Mouse (Mus musculus) CH12.LX (cell line): ENCODE results near the gene Wnk4. TPM values are rescaled to one million over a fixed set of nuclear protein-coding genes. Genes with fewer than 3 reads are reported as not detected.

Experiments
- DNase-seq: peaks from one replicate; pipeline ENCODE4 v3.0.0-alpha.2; 2013; ENCODE audit errors: extremely low read depth
- H3K27ac ChIP-seq: 2 replicates; pipeline ENCODE4 v1.5.1; 2012; ENCODE audit warnings: low read depth, mild to moderate bottlenecking, control low read depth, moderate library complexity; ENCODE audit not compliant: insufficient read depth
- H3K27me3 ChIP-seq: replicated peaks from 2 replicates; pipeline ENCODE3; 2012; ENCODE audit warnings: inconsistent platforms
- H3K36me3 ChIP-seq, 2 experiments: replicated peaks in 1 of 2; 2 replicates each; pipeline versions ENCODE3 to v1.6.1; 2012; ENCODE audit warnings: inconsistent platforms in 1 of 2, low read length in 1 of 2, mild to moderate bottlenecking in 1 of 2, mixed read lengths in 1 of 2, moderate library complexity in 1 of 2; ENCODE audit not compliant: control insufficient read depth in 1 of 2, insufficient read depth in 1 of 2
- H3K4me1 ChIP-seq, 2 experiments: 2 replicates each; pipeline ENCODE4 v1.6.1; 2012; ENCODE audit warnings: inconsistent platforms in 1 of 2, moderate library complexity in 1 of 2; ENCODE audit not compliant: insufficient read depth in 2 of 2, control insufficient read depth in 1 of 2
- H3K4me2 ChIP-seq: 2 replicates; pipeline ENCODE4 v1.6.1; 2012; ENCODE audit warnings: low read depth, mild to moderate bottlenecking, control low read depth; ENCODE audit not compliant: poor library complexity, insufficient read depth, severe bottlenecking
- H3K4me3 ChIP-seq, 3 experiments: fragments of 150-350 bp in 1 of 3; sonication (generic) in 1 of 3; replicated peaks in 1 of 3; 2 replicates each; pipeline versions ENCODE3 to v1.5.1; 2011 to 2012; ENCODE audit warnings: low read depth in 2 of 3, low read length in 2 of 3, mild to moderate bottlenecking in 2 of 3, moderate library complexity in 2 of 3, control low read depth in 1 of 3, improper control_type of control experiment in 1 of 3, inconsistent platforms in 1 of 3, mixed read lengths in 1 of 3; ENCODE audit not compliant: poor library complexity in 1 of 3
- H3K79me2 ChIP-seq: replicated peaks from 2 replicates; pipeline ENCODE4 v1.6.1; 2012; ENCODE audit warnings: mild to moderate bottlenecking, moderate library complexity; ENCODE audit not compliant: control insufficient read depth, poor library complexity, insufficient read depth, severe bottlenecking; ENCODE audit errors: extremely low read depth
- H3K9ac ChIP-seq: 2 replicates; pipeline ENCODE4 v1.6.1; 2012; ENCODE audit warnings: low read depth, mild to moderate bottlenecking, control low read depth, moderate library complexity; ENCODE audit not compliant: insufficient read depth
- H3K9me3 ChIP-seq: replicated peaks from 2 replicates; pipeline ENCODE3; 2012; ENCODE audit warnings: low read length, inconsistent platforms, mixed read lengths
- BHLHE40 ChIP-seq: IDR thresholded peaks from 2 replicates; pipeline ENCODE4 v1.6.1; 2011; ENCODE audit warnings: mild to moderate bottlenecking, low read depth, low read length, improper control_type of control experiment
- CHD1 ChIP-seq: IDR thresholded peaks from 2 replicates; pipeline ENCODE4 v1.6.1; 2012; ENCODE audit warnings: low read depth, low read length, improper control_type of control experiment, inconsistent platforms
- CHD2 ChIP-seq: IDR thresholded peaks from 2 replicates; pipeline ENCODE4 v1.6.1; 2011; ENCODE audit warnings: low read length, improper control_type of control experiment
- CTCF ChIP-seq, 2 experiments: IDR thresholded peaks in 1 of 2; conservative IDR thresholded peaks in 1 of 2; 2 replicates each; pipeline ENCODE4 v1.5.1; 2011 to 2012; ENCODE audit warnings: low read depth in 2 of 2, low read length in 2 of 2, improper control_type of control experiment in 1 of 2, inconsistent platforms in 1 of 2, mild to moderate bottlenecking in 1 of 2, moderate library complexity in 1 of 2
- E2F4 ChIP-seq: IDR thresholded peaks from 2 replicates; pipeline ENCODE4 v1.6.1; 2011; ENCODE audit warnings: low read depth, low read length, improper control_type of control experiment; ENCODE audit not compliant: insufficient replicate concordance
- ELF1 ChIP-seq: IDR thresholded peaks from 2 replicates; pipeline ENCODE4 v1.6.1; 2014; ENCODE audit warnings: low read depth, mild to moderate bottlenecking, inconsistent platforms, low read length, improper control_type of control experiment
- EP300 ChIP-seq: IDR thresholded peaks from 2 replicates; pipeline ENCODE4 v1.6.1; 2011; ENCODE audit warnings: low read length, improper control_type of control experiment
- ETS1 ChIP-seq: conservative IDR thresholded peaks from 2 replicates; pipeline ENCODE4 v1.6.1; 2012; ENCODE audit warnings: low read depth, mild to moderate bottlenecking, inconsistent platforms, low read length, improper control_type of control experiment, moderate library complexity
- GABPA ChIP-seq: IDR thresholded peaks from 2 replicates; pipeline ENCODE4 v1.6.1; 2012; ENCODE audit warnings: low read depth, low read length, improper control_type of control experiment, inconsistent platforms; ENCODE audit not compliant: insufficient replicate concordance
- HCFC1 ChIP-seq: IDR thresholded peaks from 2 replicates; pipeline ENCODE4 v1.6.1; 2012; ENCODE audit warnings: low read depth, mild to moderate bottlenecking, inconsistent platforms, low read length, improper control_type of control experiment
- IRF4 ChIP-seq: IDR thresholded peaks from 2 replicates; pipeline ENCODE4 v1.6.1; 2014; ENCODE audit warnings: low read depth, mild to moderate bottlenecking, inconsistent platforms, low read length, improper control_type of control experiment
- JUN ChIP-seq: IDR thresholded peaks from 2 replicates; pipeline ENCODE4 v1.6.1; 2011; ENCODE audit warnings: low read depth, mild to moderate bottlenecking, low read length, improper control_type of control experiment, moderate library complexity; ENCODE audit not compliant: insufficient read depth
- JUND ChIP-seq: conservative IDR thresholded peaks from 2 replicates; pipeline ENCODE4 v1.6.1; 2011; ENCODE audit warnings: low read depth, low read length, improper control_type of control experiment
- KAT2A ChIP-seq: IDR thresholded peaks from 2 replicates; pipeline ENCODE4 v1.6.1; 2012; ENCODE audit warnings: low read length, improper control_type of control experiment, inconsistent platforms; ENCODE audit not compliant: insufficient replicate concordance
- MAFK ChIP-seq: IDR thresholded peaks from 2 replicates; pipeline ENCODE4 v1.6.1; 2011; ENCODE audit warnings: low read length, improper control_type of control experiment; ENCODE audit not compliant: insufficient replicate concordance
- MAX ChIP-seq: IDR thresholded peaks from 2 replicates; pipeline ENCODE4 v1.6.1; 2011; ENCODE audit warnings: low read length, improper control_type of control experiment
- MAZ ChIP-seq: IDR thresholded peaks from 2 replicates; pipeline ENCODE4 v1.6.1; 2012; ENCODE audit warnings: low read depth, mild to moderate bottlenecking, inconsistent platforms, low read length, improper control_type of control experiment, moderate library complexity
- MEF2A ChIP-seq: IDR thresholded peaks from 2 replicates; pipeline ENCODE4 v1.6.1; 2014; ENCODE audit warnings: low read depth, mild to moderate bottlenecking, inconsistent platforms, low read length, improper control_type of control experiment, borderline replicate concordance
- MXI1 ChIP-seq: IDR thresholded peaks from 2 replicates; pipeline ENCODE4 v1.6.1; 2011; ENCODE audit warnings: mild to moderate bottlenecking, low read depth, low read length, improper control_type of control experiment
- MYC ChIP-seq: IDR thresholded peaks from 2 replicates; pipeline ENCODE4 v1.6.1; 2011; ENCODE audit warnings: low read depth, mild to moderate bottlenecking, improper control_type of control experiment, low read length
- NELFE ChIP-seq: IDR thresholded peaks from 2 replicates; pipeline ENCODE4 v1.6.1; 2011; ENCODE audit warnings: low read depth, low read length, improper control_type of control experiment
- NRF1 ChIP-seq: IDR thresholded peaks from 2 replicates; pipeline ENCODE4 v1.6.1; 2014; ENCODE audit warnings: low read depth, mild to moderate bottlenecking, inconsistent platforms, low read length, improper control_type of control experiment, moderate library complexity
- PAX5 ChIP-seq: IDR thresholded peaks from 2 replicates; pipeline ENCODE4 v1.6.1; 2012; ENCODE audit warnings: low read length, inconsistent platforms, mixed read lengths
- POLR2AphosphoS2 ChIP-seq: IDR thresholded peaks from 2 replicates; pipeline ENCODE4 v1.6.1; 2011; ENCODE audit warnings: low read depth, low read length, improper control_type of control experiment
- RAD21 ChIP-seq: IDR thresholded peaks from 2 replicates; pipeline ENCODE4 v1.6.1; 2011; ENCODE audit warnings: low read depth, mild to moderate bottlenecking, low read length, improper control_type of control experiment, moderate library complexity
- RCOR1 ChIP-seq: conservative IDR thresholded peaks from 2 replicates; pipeline ENCODE4 v1.6.1; 2012; ENCODE audit warnings: low read depth, mild to moderate bottlenecking, inconsistent platforms, low read length, improper control_type of control experiment
- SIN3A ChIP-seq: IDR thresholded peaks from 2 replicates; pipeline ENCODE4 v1.6.1; 2012; ENCODE audit warnings: low read length, improper control_type of control experiment, inconsistent platforms
- SMC3 ChIP-seq: IDR thresholded peaks from 2 replicates; pipeline ENCODE4 v1.6.1; 2011; ENCODE audit warnings: low read depth, low read length, improper control_type of control experiment
- TBP ChIP-seq: conservative IDR thresholded peaks from 2 replicates; pipeline ENCODE4 v1.6.1; 2011; ENCODE audit warnings: low read depth, low read length, improper control_type of control experiment
- TCF12 ChIP-seq: IDR thresholded peaks from 2 replicates; pipeline ENCODE4 v1.6.1; 2014; ENCODE audit warnings: low read depth, mild to moderate bottlenecking, inconsistent platforms, low read length, improper control_type of control experiment
- UBTF ChIP-seq: IDR thresholded peaks from 2 replicates; pipeline ENCODE4 v1.6.1; 2012; ENCODE audit warnings: low read depth, mild to moderate bottlenecking, inconsistent platforms, low read length, improper control_type of control experiment, moderate library complexity
- USF1 ChIP-seq: IDR thresholded peaks from 2 replicates; pipeline ENCODE4 v1.6.1; 2014; ENCODE audit warnings: low read depth, mild to moderate bottlenecking, inconsistent platforms, low read length, improper control_type of control experiment
- USF2 ChIP-seq: conservative IDR thresholded peaks from 2 replicates; pipeline ENCODE4 v1.6.1; 2011; ENCODE audit warnings: low read depth, low read length, improper control_type of control experiment
- ZC3H11A ChIP-seq: IDR thresholded peaks from 2 replicates; pipeline ENCODE4 v1.6.1; 2012; ENCODE audit warnings: low read depth, mild to moderate bottlenecking, inconsistent platforms, low read length, improper control_type of control experiment
- ZKSCAN1 ChIP-seq: IDR thresholded peaks from 2 replicates; pipeline ENCODE4 v1.6.1; 2012; ENCODE audit warnings: low read depth, inconsistent platforms, low read length, improper control_type of control experiment, borderline replicate concordance
- ZMIZ1 ChIP-seq: IDR thresholded peaks from 2 replicates; pipeline ENCODE4 v1.6.1; 2012; ENCODE audit warnings: low read depth, mild to moderate bottlenecking, inconsistent platforms, low read length, improper control_type of control experiment
- ZNF384 ChIP-seq: IDR thresholded peaks from 2 replicates; pipeline ENCODE4 v1.6.1; 2012; ENCODE audit warnings: low read depth, low read length, improper control_type of control experiment, inconsistent platforms
- dilution Hi-C: fragments of 300-500 bp; cut with MboI; formaldehyde crosslinking; loops from 2 replicates; pipeline ENCODE4 v1.14.3; 2020; ENCODE audit warnings: low sequenced_read_pairs; ENCODE audit not compliant: extremely low pct_unique_long_range_greater_than_20kb, extremely low pct_ligation_motif_present
- in situ Hi-C: fragments of 300-500 bp; cut with MboI; formaldehyde crosslinking; loops from 3 replicates; pipeline ENCODE4 v1.14.3; 2019; ENCODE audit warnings: low sequenced_read_pairs, low pct_ligation_motif_present, low pct_unique_long_range_greater_than_20kb, mixed read lengths
- polyA plus RNA-seq: library from polyadenylated mRNA; unstranded; fragments of >175 nt; gene quantifications from 2 replicates; pipeline ENCODE4 v1.2.1, GENCODE M21; 2012; ENCODE audit warnings: low read depth; ENCODE audit not compliant: insufficient read length
- total RNA-seq, 2 experiments: library from RNA; depleted of rRNA; stranded (reverse); fragments of 300-350 nt in 1 of 2; fragments of >200 nt in 1 of 2; gene quantifications; 2 replicates each; pipeline ENCODE4 v1.2.3; 2012 to 2014

Gene Wnk4
- total and polyA plus RNA-seq, 3 experiments, result 0.85 to 7.8 (median 0.90) TPM

DNA sequence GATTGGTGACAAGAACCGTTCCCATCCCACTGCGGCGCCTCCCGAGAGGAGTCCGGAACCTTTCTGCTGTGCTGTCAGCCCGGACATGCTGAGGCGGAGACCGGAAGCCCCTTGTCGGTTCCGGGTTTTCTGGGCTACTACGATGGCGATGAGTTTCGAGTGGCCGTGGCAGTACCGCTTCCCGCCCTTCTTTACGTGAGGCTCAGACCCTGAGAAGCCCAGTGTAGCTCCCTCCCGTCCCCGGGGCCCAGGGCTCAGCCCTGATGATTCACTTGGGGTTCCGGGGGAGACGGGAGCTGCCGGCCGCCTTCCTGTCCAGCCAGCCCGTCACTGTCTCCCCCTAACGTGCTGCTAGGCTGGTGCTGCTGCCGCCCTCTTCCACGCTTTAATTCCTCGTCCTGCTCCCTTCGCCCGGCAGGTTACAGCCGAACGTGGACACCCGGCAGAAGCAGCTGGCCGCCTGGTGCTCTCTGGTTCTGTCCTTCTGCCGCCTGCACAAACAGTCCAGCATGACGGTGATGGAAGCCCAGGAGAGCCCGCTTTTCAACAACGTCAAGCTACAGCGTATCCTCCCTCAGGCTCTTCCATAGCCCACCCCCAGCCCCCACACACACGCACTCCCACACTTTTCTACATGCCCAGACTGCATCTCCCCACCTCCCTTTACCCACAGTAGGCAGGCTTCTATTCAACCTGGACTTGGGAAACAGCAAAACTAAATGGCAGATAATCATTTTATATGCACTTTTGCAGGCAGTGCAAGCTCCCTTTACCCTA, 6.6 kb upstream of the Wnk4 start, which contains the start of gene Vps25:
Vps25 (plus strand) TSS at position 95 of the 777 bp plus-strand sequence.
- H3K9me3 ChIP-seq, result no peaks in the 10 kb centered on the region
- dilution Hi-C loops (no loop called here), in situ Hi-C loops (loop anchor here (5.0 kb wide), 1 partner anchor 36 kb away; no protein-coding TSS in a partner anchor)
- H3K4me3 ChIP-seq, result peak within 1 kb of the TSS; percentile 80 to 95 (median 95)
- DNase-seq, result peak; percentile 93
- H3K9ac ChIP-seq, result peak within 1 kb of the TSS; percentile 77
- peaks cover 0 to 31% of the 10 kb centered on the region in 2 experiments; a peak in 2 of 4 replicates for H3K4me1 ChIP-seq
- peak within 1 kb of the TSS; percentile 46 for H3K27ac ChIP-seq
- H3K36me3 ChIP-seq, result peaks cover 19 to 29% of the 10 kb centered on the region in 2 experiments
- peak within 1 kb of the TSS; percentile 99 for H3K4me2 ChIP-seq
- H3K79me2 ChIP-seq, result peaks cover 12% of the 10 kb centered on the region
- peaks cover 8% of the 10 kb centered on the region for H3K27me3 ChIP-seq
- peak; percentile 95 for TF ChIP-seq HCFC1
- no peak for TF ChIP-seq JUND
- no peak for TF ChIP-seq ZNF384
- TF ChIP-seq TCF12, result peak; percentile 98
- TF ChIP-seq MEF2A, result peak; percentile 86
- peak; percentile 80; the same call in 1 of the 2 replicates for TF ChIP-seq RCOR1
- TF ChIP-seq UBTF, result peak; percentile 72
- TF ChIP-seq BHLHE40, result peak; percentile 16; the same call in 1 of the 2 replicates
- peak; percentile 64; the same call in 1 of the 2 replicates for TF ChIP-seq E2F4
- TF ChIP-seq PAX5, result no peak
- peak; percentile 98 for TF ChIP-seq NELFE
- peak; percentile 54 for TF ChIP-seq NRF1
- TF ChIP-seq MAFK, result peak; percentile 46; the same call in 1 of the 2 replicates
- TF ChIP-seq MAX, result peak; percentile 65; the same call in 1 of the 2 replicates
- TF ChIP-seq EP300, result no peak
- no peak for TF ChIP-seq USF2
- TF ChIP-seq ZMIZ1, result peak; percentile 92
- peak; percentile 92; the same call in 1 of the 2 replicates for TF ChIP-seq KAT2A
- TF ChIP-seq MAZ, result peak; percentile 83; the same call in 1 of the 2 replicates
- no peak for TF ChIP-seq CHD1
- no peak for TF ChIP-seq RAD21
- TF ChIP-seq MYC, result peak; percentile 80; the same call in 1 of the 2 replicates
- no peak; the same call in 1 of the 2 replicates for TF ChIP-seq USF1
- peak; percentile 99 for TF ChIP-seq ELF1
- no peak; the same call in 1 of the 2 replicates for TF ChIP-seq JUN
- peak; percentile 96 for TF ChIP-seq SIN3A
- TF ChIP-seq ZC3H11A, result no peak
- TF ChIP-seq MXI1, result peak; percentile 83
- peak; percentile 25; the same call in 1 of the 2 replicates for TF ChIP-seq GABPA
- no peak for TF ChIP-seq ZKSCAN1
- TF ChIP-seq TBP, result peak; percentile 94
- TF ChIP-seq CTCF (conservative IDR thresholded peaks at IDR 0.05 in 1 of 2, IDR thresholded peaks at IDR 0.05 in 1 of 2; ENCODE audit: low read depth in 2 of 2, low read length in 2 of 2), result peak in 1 of 2 experiments; percentile 16; a peak in 1 of 4 replicates
- TF ChIP-seq POLR2AphosphoS2, result peak; percentile 95
- peak; percentile 69 for TF ChIP-seq CHD2
- TF ChIP-seq IRF4, result peak; percentile 91
- peak; percentile 9; the same call in 1 of the 2 replicates for TF ChIP-seq SMC3
- 0 out of 2 replicates have a peak, but pooled peaks have one; percentile 9 for TF ChIP-seq ETS1
